Mouse (Mus musculus) forebrain, embryonic 13.5 days (tissue): ENCODE measurements at regions not wholly inside any gene's neighbourhood (a gene's known extent, or its start where the extent isn't known, plus 50 kb on each side); places are given as distances from the start of the nearest gene placed in this dataset.

Source experiments
- ATAC-seq: fragments of 200-750 bp; cut with Nextera tagmentation; 2 replicates; pipeline ENCODE4 v1.8.0; 2017
- H3K27ac ChIP-seq: fragments of 300-500 bp; sonication (generic); 2 replicates; pipeline ENCODE4 v1.5.1; 2015; ENCODE audit warnings: inconsistent platforms, mild to moderate bottlenecking, moderate library complexity
- H3K27me3 ChIP-seq: fragments of 300-500 bp; sonication (generic); 2 replicates; pipeline ENCODE4 v1.6.1; 2015; ENCODE audit warnings: mild to moderate bottlenecking, inconsistent platforms
- H3K36me3 ChIP-seq: fragments of 300-500 bp; sonication (generic); 2 replicates; pipeline ENCODE4 v1.6.1; 2015; ENCODE audit warnings: mild to moderate bottlenecking, inconsistent platforms; ENCODE audit not compliant: poor library complexity, severe bottlenecking
- H3K4me1 ChIP-seq: fragments of 300-500 bp; sonication (generic); 2 replicates; pipeline ENCODE4 v1.6.1; 2015; ENCODE audit warnings: inconsistent platforms
- H3K4me2 ChIP-seq: fragments of 300-500 bp; sonication (generic); 2 replicates; pipeline ENCODE4 v1.6.1; 2015; ENCODE audit warnings: inconsistent platforms, mild to moderate bottlenecking, moderate library complexity
- H3K4me3 ChIP-seq: fragments of 300-500 bp; sonication (generic); 2 replicates; pipeline ENCODE4 v1.5.1; 2015; ENCODE audit warnings: mild to moderate bottlenecking, inconsistent platforms
- H3K9ac ChIP-seq: fragments of 300-500 bp; sonication (generic); 2 replicates; pipeline ENCODE4 v1.6.1; 2015; ENCODE audit warnings: mild to moderate bottlenecking, inconsistent platforms
- H3K9me3 ChIP-seq: fragments of 300-500 bp; sonication (generic); replicated peaks from 2 replicates; pipeline ENCODE4 v1.6.1; 2016; ENCODE audit warnings: inconsistent platforms
- WGBS: fragments of 180-500 bp; shearing (Covaris S2); methylation state at CpG from one replicate; pipeline ENCODE4 v1.1.7; 2015; 5-methylcytosine and 5-hydroxymethylcytosine counted together

GRCm38 (mm10) chr2:50796087-50796486 lies 352.8 kb downstream of the Rnd3 start:
- ATAC-seq: no peak
- Histone ChIP-seq H3K27ac (no peak overlapping the region), H3K36me3 (no peaks in the 10 kb centered on the region), H3K27me3 (no peaks in the 10 kb centered on the region), H3K4me1 (peaks cover 12% of the 10 kb centered on the region), H3K4me3 (no peak overlapping the region), H3K4me2 (no peak overlapping the region), H3K9me3 (peaks cover 4% of the 10 kb centered on the region; the same call in 1 of the 2 replicates), H3K9ac (no peak overlapping the region)
- WGBS: 81% methylated on average over 3 of the region's 3 CpGs

GRCm38 (mm10) chr2:50793616-50794015 lies 355.3 kb downstream of the Rnd3 start:
- Histone ChIP-seq H3K9ac (no peak overlapping the region), H3K27me3 (no peaks in the 10 kb centered on the region), H3K27ac (no peak overlapping the region), H3K9me3 (peaks cover 4% of the 10 kb centered on the region; the same call in 1 of the 2 replicates), H3K4me3 (no peak overlapping the region), H3K4me2 (no peak overlapping the region), H3K36me3 (no peaks in the 10 kb centered on the region), H3K4me1 (peaks cover 12% of the 10 kb centered on the region)
- WGBS: 70% methylated on average over 2 of the region's 2 CpGs
- no peak for ATAC-seq

- Histone ChIP-seq H3K4me1 (peaks cover 12% of the 10 kb centered on the region), H3K9ac (no peak overlapping the region), H3K27me3 (no peaks in the 10 kb centered on the region), H3K36me3 (no peaks in the 10 kb centered on the region), H3K9me3 (peaks cover 4% of the 10 kb centered on the region; the same call in 1 of the 2 replicates), H3K4me3 (no peak overlapping the region), H3K4me2 (no peak overlapping the region), H3K27ac (no peak overlapping the region)
- ATAC-seq: no peak
- 23% methylated on average over 1 of the region's 1 CpGs for WGBS
These were observed 355.8 kb downstream of the Rnd3 start for GRCm38 (mm10) chr2:50793067-50793466.

- no peak overlapping the region for H3K4me3 ChIP-seq
- no peaks in the 10 kb centered on the region for H3K36me3 ChIP-seq
- ATAC-seq: no peak
- no peak overlapping the region for H3K27ac ChIP-seq
- no peak overlapping the region for H3K9ac ChIP-seq
- no peaks in the 10 kb centered on the region for H3K27me3 ChIP-seq
- peaks cover 12% of the 10 kb centered on the region for H3K4me1 ChIP-seq
- WGBS: 92% methylated on average over 4 of the region's 4 CpGs
- no peak overlapping the region for H3K4me2 ChIP-seq
- H3K9me3 ChIP-seq: peaks cover 4% of the 10 kb centered on the region; the same call in 1 of the 2 replicates
These were observed 359.8 kb downstream of the Rnd3 start for GRCm38 (mm10) chr2:50789051-50789651.

GRCm38 (mm10) chr2:50772101-50772500 lies 376.8 kb downstream of the Rnd3 start:
- Histone ChIP-seq H3K27me3 (no peaks in the 10 kb centered on the region), H3K36me3 (no peaks in the 10 kb centered on the region), H3K27ac (no peak overlapping the region), H3K4me3 (no peak overlapping the region), H3K4me2 (no peak overlapping the region), H3K4me1 (no peaks in the 10 kb centered on the region), H3K9me3 (no peaks in the 10 kb centered on the region), H3K9ac (no peak overlapping the region)
- ATAC-seq: no peak
- 92% methylated on average over 8 of the region's 8 CpGs for WGBS

GRCm38 (mm10) chr2:50759016-50759415 lies 389.9 kb downstream of the Rnd3 start:
- WGBS: 84% methylated on average over 2 of the region's 2 CpGs
- H3K4me1 ChIP-seq: peaks cover 18% of the 10 kb centered on the region
- H3K4me2 ChIP-seq: no peak overlapping the region
- no peaks in the 10 kb centered on the region for H3K36me3 ChIP-seq
- no peak overlapping the region for H3K9ac ChIP-seq
- no peak overlapping the region for H3K27ac ChIP-seq
- H3K4me3 ChIP-seq: no peak overlapping the region
- H3K9me3 ChIP-seq: no peaks in the 10 kb centered on the region
- H3K27me3 ChIP-seq: no peaks in the 10 kb centered on the region
- ATAC-seq: no peak

- no peaks in the 10 kb centered on the region for H3K9me3 ChIP-seq
- no peak overlapping the region for H3K9ac ChIP-seq
- H3K36me3 ChIP-seq: no peaks in the 10 kb centered on the region
- H3K4me1 ChIP-seq: peaks cover 18% of the 10 kb centered on the region
- no peak overlapping the region for H3K4me2 ChIP-seq
- no peak for ATAC-seq
- H3K4me3 ChIP-seq: no peak overlapping the region
- 93% methylated on average over 21 of the region's 21 CpGs for WGBS
- H3K27me3 ChIP-seq: no peaks in the 10 kb centered on the region
- H3K27ac ChIP-seq: no peak overlapping the region
These were observed 390.9 kb downstream of the Rnd3 start for GRCm38 (mm10) chr2:50757837-50758541.

GRCm38 (mm10) chr2:50755616-50756450 lies 393.1 kb downstream of the Rnd3 start:
- Histone ChIP-seq H3K4me3 (no peak overlapping the region), H3K27ac (peak overlapping the region; percentile 51), H3K36me3 (no peaks in the 10 kb centered on the region), H3K4me1 (peaks cover 18% of the 10 kb centered on the region), H3K4me2 (0 out of 2 replicates have a peak overlapping the region, but pooled peaks have one; percentile 1), H3K27me3 (no peaks in the 10 kb centered on the region), H3K9ac (no peak overlapping the region), H3K9me3 (no peaks in the 10 kb centered on the region)
- peak; percentile 68; the same call in 1 of the 2 replicates for ATAC-seq
- 17% methylated on average over 9 of the region's 9 CpGs for WGBS

GRCm38 (mm10) chr2:50755160-50755559 lies 393.8 kb downstream of the Rnd3 start:
- Histone ChIP-seq H3K4me3 (no peak overlapping the region), H3K4me1 (peaks cover 18% of the 10 kb centered on the region), H3K27ac (no peak overlapping the region), H3K36me3 (no peaks in the 10 kb centered on the region), H3K9me3 (no peaks in the 10 kb centered on the region), H3K9ac (no peak overlapping the region), H3K4me2 (no peak overlapping the region), H3K27me3 (no peaks in the 10 kb centered on the region)
- no peak for ATAC-seq
- WGBS: 54% methylated on average over 6 of the region's 6 CpGs

- no peaks in the 10 kb centered on the region for H3K36me3 ChIP-seq
- ATAC-seq: no peak
- H3K27ac ChIP-seq: no peak overlapping the region
These were observed 396.5 kb downstream of the Rnd3 start for GRCm38 (mm10) chr2:50752408-50752807.

GRCm38 (mm10) chr2:50750799-50751198 lies 398.1 kb downstream of the Rnd3 start:
- H3K4me3 ChIP-seq: no peak overlapping the region
- H3K27ac ChIP-seq: no peak overlapping the region
- no peaks in the 10 kb centered on the region for H3K27me3 ChIP-seq
- H3K4me2 ChIP-seq: no peak overlapping the region
- H3K9ac ChIP-seq: no peak overlapping the region
- 44% methylated on average over 5 of the region's 5 CpGs for WGBS
- H3K36me3 ChIP-seq: no peaks in the 10 kb centered on the region
- H3K4me1 ChIP-seq: peaks cover 5% of the 10 kb centered on the region
- ATAC-seq: no peak
- no peaks in the 10 kb centered on the region for H3K9me3 ChIP-seq

More at GRCm38 (mm10) chr2:50752408-50752807, 396.5 kb downstream of the Rnd3 start:
- Histone ChIP-seq H3K4me1 (peaks cover 13% of the 10 kb centered on the region), H3K4me3 (no peak overlapping the region), H3K4me2 (no peak overlapping the region), H3K27me3 (no peaks in the 10 kb centered on the region), H3K9me3 (no peaks in the 10 kb centered on the region), H3K9ac (no peak overlapping the region)
- 82% methylated on average over 9 of the region's 9 CpGs for WGBS

GRCm38 (mm10) chr2:50744625-50745214 lies 404.2 kb downstream of the Rnd3 start:
- H3K36me3 ChIP-seq: no peaks in the 10 kb centered on the region
- H3K27ac ChIP-seq: no peak overlapping the region
- ATAC-seq: peak; percentile 82
- no peak overlapping the region for H3K9ac ChIP-seq
- no peaks in the 10 kb centered on the region for H3K9me3 ChIP-seq
- no peaks in the 10 kb centered on the region for H3K4me1 ChIP-seq
- 60% methylated on average over 13 of the region's 13 CpGs for WGBS
- H3K27me3 ChIP-seq: no peaks in the 10 kb centered on the region
- H3K4me3 ChIP-seq: no peak overlapping the region
- H3K4me2 ChIP-seq: no peak overlapping the region
